Mouse (Mus musculus) lung, postnatal 14 days (tissue): ENCODE results near the gene Zfyve27.

Source experiments
- DNase-seq: peaks from one replicate; pipeline ENCODE4 v3.0.0; 2021

Gene Zfyve27

DNA sequence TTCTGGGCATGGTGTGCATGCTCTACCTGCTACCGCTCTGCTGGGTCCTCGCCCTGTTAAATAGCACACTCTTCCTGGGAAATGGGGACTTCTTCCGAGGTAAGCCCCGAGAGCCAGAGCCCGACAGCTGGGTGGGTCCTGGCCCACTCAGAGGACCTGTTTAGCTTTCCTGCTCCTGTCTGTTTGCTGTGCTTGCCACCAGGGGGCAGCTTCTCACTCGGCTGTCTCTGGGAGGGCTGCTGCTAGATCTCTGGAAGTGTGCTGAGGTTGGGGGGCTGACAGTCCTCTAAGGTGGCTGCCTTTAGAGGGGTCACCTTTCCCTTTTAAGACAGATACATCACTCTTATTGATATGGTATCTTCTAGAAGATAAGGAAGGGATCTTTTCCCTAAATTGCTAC is 18.9 kb downstream of the Zfyve27 start:
- DNase-seq, result no peak

DNA sequence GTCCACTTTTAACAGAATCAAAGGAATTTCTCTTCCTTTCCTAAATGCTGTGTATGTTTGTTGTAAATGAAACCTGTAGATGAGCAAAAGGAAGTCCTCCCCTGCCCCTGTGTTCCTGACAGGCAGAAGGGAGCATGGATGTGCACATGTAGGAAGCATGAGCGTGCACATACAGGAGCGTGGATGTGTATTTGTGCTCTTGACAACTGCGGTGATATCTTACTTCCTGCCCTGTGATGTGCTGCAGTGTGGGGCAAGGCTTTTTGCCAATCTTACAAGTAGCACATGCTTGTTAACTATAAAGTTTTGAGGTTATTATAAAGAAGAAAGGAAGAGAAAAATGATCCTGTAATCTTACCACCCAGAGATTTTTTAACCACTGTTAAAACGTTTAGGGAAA is 26.0 kb downstream of the Zfyve27 start:
- DNase-seq, result no peak

DNA sequence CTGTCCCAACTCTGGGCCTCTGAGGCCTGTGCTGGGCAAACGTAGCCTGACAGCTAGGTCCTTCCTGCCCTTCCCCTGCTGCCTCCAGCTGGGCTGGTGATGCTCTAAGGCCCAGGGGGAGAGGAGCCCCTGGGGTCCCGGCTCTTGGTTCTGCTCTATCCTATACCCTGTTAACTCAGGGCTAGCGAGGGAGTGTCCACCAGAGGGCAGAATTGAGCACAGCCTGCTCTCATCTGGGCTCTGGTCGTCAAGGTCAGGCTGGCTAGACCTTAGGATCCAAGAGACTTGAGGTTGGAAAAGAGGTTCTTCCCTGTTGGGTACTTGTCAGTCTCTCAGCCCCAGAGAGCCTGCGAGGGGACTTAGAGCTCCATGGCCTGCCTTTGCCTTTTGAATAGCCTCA is 26.7 kb downstream of the Zfyve27 start:
- peak; percentile 70 for DNase-seq

DNA sequence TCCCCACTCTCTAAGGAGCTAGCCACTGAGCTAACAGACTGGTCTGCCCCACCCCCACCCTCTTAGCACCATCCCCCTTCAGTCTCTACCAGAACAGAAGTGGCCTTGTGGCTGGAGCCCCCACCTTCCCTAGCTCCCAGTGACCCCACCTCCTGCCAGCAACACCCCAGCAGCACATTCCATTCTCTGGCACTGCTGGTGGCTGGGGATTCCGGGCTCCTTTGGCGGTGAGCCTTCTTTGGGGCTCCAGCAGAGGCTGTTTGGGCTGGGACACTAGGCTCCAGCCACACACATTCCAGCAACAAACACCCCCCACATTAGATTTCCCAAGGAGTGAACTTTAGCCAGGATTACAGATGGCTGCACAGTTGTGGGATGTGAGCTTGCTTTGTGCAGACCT is 29.6 kb downstream of the Zfyve27 start:
- no peak for DNase-seq

DNA sequence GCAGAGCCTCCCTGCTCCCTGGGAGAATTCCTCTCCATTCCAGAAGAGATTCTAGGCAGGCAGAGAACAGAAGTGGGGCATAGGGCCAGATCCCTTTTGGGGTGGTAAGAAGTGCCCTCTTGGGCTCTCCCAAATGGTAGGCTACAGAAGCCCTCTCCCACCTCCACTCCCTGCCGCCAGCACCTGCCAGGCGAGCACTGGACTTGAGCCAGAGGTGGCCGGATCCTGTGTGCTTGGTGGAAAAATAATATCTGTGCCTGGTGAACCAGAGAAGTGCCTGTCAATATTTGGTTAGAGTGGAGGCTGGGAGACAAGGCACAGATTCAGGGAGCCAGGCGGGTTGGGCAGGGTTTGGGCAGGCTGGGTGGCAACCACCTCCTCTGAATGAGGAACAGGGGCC is 32.6 kb downstream of the Zfyve27 start:
- no peak for DNase-seq

DNA sequence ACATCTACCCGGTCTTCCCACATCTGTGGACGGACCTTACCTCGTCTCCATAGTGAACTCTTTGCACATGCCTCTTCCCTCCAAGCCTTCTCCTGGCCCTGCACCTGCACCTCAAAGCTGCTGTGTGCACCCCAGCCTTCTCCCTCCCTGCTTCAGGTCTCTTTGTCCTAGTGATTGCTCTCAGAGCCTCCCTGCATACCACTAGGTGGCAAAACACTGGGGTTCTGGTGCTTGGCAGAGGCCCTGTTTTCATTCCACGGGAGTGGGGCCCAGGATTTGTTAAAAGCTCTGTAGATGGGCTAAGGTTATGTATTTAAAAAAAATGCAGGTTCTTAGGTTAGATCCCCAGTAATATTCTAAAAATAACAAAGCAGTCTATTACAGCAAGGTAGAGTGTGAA is 33.3 kb downstream of the Zfyve27 start:
- DNase-seq, result no peak

DNA sequence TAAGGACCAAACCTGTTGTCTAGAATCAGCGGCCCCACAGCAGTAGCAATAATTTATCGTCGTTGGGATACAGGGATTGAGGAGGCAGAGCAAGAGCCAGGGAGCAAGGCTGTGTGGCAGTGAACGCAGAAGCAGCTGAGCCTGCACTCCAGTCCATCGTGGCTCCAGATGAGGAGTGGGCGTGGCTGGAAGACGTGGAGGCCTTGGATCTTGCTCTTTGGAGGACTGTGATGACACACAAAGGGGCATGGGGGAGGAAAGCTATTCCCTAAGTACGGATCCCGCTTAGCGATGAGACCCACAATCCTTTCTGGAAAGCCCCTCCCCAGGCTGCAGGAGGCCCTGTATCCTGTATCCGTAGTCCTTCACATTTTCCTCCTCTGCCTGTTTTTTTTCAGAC is 34.3 kb downstream of the Zfyve27 start:
- DNase-seq, result no peak

DNA sequence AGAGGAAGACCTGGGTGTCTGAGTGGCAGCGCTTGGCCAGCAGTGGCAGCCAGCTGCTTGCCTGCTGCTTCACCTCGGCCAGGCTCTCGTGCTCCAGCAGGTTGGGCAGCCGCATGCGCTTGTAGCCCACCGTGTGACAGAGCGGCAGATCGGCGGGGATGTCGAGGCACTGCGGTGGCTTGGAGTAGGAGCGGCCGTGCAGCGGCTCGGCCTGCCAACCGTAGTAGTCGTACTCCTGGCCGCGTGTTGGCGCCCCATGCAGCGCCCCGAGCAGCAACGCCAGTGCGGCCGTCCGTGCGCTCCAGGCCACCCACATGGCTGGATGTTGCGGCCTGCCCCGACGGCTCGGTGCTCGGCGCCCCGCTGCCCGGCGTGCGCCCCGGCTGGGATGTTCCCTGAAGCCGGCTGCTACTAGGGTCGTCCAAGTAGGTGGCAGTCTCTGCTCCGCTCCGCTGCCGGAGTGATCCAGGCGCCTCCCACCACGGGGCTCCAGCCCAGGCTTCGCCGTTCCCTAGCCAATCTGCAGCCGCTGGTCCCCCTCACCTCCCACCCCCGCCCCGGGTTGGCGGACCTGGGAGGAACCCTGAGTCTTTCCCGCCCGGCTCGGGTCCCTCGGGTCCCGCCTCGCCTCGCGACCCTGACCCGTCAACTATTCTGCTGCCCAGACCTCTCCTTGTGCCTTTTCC is 38.1 kb downstream of the Zfyve27 start, which contains the start of gene Sfrp5:
Gene Sfrp5, minus strand, starts transcription at position 557 of the 686 bp plus-strand sequence.
- DNase-seq, result no peak

DNA sequence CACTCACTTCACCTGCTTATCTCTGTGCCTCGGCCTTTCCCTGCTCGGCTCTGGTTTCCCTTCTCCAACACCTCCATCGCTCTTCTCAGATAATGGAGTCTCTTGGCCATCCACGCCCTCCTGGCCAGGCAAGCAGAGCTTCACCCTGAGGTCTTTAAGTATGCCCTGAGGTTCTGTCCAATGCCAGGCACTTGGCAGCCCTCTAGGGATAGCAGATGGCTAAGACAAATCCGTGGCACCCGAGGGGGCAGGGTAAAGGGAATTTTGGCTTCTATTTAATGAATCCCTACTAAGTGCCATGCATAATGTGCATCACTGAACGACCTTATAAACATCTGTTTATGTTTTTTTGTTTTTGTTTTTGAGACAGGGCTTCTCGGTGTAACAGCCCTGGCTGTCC is 38.7 kb downstream of the Zfyve27 start:
- no peak for DNase-seq

DNA sequence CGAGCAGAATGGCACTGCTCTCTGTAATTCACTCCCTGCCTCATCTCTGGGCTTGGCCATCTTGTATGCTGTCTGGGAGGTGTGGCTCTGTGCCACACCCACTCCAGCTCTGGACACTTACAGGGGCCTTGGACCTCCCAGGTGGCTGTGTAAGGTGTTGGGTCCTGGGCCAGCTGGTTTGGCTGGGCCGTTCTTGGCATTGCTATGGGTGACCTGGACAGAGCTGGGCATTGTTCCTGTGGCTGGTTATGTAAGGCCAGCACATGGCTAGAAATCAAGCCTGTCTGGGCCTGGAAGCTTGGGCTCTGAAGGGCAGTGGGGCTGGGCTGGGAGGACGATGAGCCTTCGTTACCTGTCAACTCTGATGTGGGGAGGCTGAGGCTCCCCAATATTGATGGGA is 40.6 kb downstream of the Zfyve27 start:
- DNase-seq, result no peak

DNA sequence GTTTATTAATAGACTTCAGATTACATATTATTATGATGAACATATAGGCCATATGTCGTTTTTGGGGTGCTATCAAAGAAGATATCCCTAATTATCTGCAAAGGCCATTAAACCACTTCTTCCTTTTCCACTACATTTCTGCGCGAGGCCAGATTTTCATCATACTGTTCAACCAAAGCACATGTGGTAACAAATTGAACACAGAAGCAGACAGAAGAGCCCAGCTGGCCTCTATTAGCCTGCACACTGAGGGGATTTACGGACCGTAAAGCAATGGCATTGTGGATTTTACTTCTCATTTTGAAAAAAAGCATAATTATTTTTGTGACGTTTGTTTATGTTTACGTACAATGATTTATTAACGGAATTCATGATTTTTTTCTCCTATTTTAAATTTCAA is 41.5 kb downstream of the Zfyve27 start:
- no peak for DNase-seq

DNA sequence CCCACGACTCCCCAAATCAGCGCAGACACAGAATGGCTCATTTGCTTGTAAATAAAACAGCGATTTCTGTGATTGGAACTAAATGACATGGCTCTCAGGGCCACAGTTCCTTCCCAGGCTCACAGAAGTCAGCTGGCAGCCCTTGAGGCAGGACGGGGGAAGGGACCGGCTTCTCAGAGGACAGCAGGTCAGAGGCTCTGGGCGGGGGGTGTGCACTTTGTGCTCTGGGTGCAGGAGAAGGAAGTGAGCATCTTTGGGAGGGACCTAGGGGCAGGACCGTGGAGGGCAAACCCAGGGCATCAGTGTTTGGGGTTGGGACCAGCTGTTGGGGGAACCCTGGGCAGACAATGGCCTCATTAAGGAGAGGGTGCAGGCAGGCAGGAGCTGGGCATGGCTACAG is 45.7 kb downstream of the Zfyve27 start:
- DNase-seq, result no peak

DNA sequence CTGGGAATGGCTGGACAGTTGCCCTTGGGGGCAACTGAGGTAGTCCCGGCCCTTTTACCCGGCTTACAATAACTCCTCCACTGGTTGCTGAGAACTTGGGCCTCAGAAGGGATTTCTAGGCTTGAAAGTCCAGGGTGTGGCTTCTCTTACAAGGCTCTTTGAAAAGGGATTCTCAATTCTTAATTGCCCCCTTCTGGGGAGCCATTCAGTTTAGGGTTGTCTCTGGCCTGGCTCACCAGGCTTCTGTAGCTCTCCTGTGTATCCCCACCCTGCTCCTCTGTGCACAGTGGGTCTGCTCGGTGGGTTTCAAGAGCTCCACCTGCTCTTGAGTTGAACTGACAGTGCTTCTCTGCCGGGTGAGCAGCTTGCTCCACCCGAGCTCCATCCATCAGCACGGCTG is 46.2 kb downstream of the Zfyve27 start:
- no peak for DNase-seq

DNA sequence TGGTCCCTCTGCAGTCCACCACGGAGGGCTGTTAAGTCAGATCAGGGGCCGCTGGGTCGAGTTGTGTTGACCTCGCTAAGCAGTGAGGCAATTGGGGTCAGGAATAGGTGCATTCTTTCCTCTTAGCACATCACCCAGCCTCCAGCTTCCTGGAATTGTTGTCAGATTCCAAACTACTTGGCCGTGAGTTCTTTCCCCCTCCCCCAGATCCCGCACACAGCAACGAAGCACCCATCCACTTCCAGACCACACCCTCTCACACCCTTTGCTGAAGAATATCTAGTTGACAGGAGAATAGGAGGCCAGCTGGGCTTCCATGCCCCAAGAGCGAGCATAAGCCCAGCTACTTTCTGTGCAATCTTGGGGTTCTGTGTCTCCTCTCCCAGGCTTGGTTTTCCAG is 48.2 kb downstream of the Zfyve27 start:
- no peak for DNase-seq

DNA sequence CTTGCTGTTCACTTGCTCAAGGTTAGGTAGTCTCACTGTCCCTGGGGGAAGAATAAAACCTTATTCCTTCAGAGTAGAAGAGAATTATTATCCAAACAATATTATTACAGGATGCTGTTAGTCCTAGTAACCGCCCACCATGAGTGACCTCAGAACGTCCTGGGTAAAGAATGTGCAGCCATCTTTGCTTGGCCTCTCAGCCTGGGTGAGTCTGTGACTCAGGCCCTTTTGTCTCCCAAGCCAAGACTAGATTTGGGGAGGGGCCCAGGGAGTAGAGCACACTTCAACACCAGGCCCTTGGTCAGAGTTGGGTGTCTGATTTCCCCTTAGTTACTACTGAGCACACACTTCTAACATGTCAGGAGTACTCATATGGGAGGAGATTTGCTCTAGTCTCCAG is 50.9 kb downstream of the Zfyve27 start:
- no peak for DNase-seq

DNA sequence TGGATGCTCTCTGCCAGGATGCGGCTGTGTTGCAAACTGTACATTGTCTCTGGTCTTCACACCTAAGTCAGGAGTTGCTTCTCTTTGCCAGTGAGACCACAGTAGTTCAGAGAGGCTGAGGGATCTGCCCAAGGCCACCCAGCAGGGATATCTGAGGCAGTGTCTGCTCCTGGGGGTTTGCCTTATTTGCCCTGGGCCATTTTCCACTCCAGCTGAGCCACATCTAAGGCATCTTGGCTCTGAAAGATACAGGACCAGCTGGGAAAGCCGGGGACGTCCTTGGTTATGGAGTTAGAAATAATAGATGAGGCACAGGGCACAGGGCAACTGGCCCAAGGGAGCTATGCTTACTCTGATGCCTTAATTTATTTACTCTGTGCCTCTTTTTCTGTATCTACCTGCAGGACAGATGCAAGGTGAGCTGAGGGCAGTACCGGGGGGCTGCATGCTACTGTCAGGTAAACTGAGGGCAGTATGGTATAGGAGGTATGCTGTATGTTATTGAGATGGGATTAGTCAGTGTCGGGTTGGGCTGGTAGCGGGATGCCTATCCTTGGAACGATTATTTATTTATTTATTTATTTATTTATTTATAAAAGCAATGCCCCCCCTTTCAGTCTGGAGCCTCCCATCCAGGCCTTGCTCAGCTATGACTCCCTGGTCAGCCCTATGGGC is 53.1 kb downstream of the Zfyve27 start:
- DNase-seq, result no peak

DNA sequence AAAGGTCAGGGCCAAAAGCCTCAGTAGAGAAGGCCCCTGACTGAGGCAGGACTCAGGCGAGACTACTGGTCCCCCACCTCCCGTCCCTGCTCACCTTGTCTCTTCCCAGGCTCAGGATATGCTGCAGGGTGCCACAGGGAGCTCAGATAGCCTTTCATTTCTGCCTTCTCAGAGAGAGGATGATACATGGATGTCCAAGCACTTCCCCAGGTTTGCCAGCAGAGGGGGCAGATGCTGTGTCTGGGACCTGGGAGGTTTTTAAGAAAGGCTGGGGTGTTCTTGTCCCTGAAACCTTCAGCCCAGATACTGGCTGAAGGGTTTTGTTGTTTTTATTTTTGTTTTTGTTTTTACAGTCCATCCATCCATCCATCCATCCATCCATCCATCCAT is 53.6 kb downstream of the Zfyve27 start:
- DNase-seq, result no peak

DNA sequence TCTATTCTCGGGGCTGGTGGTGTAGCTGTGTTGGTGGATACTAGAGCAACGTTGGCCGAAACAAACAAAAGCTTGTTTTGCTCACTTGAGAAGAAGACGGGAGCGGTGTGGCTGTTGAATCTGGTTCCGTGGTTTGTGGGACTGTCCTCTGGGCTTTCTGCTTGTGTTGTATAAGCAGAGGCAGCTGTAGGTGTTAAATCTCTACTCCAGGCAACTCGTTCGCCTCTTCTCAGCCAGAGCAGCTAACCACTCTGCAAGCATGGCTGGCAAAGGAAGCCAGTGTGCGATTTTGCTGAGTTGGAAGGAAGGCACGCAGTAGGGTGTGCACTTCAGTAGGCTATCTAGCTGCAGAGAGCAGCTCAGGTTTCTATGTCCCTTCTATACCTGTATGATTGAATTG is 62.7 kb downstream of the Zfyve27 start:
- DNase-seq, result no peak

DNA sequence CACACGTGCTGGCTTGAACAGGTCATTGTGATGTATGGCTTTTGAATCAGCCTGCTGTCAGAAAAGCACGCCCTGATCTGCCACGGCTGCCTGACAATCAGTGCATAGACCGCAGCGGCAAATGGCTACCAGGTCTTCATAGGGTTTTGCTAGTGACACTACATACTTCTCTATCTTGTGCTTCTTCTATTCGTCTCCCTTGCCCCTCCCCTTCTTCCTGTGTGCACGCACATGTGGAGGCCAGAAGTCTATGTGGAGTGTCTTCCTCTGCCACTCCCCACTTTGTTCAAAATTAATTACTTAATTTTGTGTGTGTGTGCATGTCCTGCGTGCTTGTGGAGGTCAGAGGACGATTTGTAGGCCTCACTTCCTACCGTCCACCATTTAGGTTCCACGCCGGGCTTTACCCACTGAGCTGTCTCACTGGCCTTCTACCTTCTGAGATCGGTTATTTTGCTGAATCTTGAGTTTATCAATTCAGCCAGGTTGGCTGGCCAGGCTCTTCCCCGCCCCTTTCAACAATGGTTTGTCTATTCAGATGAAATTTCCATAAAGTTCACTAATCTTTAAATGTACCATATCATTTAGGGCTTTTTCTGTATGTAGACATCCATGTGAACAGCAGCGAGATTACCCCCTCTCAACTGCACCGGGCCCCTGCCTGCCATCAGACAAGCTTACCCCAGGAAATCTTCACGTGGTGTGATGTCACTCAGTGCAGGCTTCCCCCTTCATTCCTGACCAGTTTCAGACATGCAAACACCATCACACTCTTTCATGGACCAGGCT is 65.9 kb downstream of the Zfyve27 start:
- no peak for DNase-seq

DNA sequence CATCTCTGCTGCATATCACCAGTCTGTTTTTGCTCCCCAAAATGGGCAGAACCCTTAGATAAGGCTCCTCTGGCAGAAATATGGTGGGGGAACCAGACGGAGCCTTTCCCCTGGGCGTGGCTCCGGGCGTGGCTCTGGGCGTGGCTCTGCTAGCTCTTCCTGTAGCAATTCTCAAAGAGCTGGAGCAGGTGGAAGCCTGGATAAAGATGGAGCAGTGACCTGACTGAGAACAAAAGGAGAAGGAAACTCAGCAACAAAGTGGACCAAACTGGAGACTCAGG is 66.5 kb downstream of the Zfyve27 start:
- DNase-seq, result no peak

DNA sequence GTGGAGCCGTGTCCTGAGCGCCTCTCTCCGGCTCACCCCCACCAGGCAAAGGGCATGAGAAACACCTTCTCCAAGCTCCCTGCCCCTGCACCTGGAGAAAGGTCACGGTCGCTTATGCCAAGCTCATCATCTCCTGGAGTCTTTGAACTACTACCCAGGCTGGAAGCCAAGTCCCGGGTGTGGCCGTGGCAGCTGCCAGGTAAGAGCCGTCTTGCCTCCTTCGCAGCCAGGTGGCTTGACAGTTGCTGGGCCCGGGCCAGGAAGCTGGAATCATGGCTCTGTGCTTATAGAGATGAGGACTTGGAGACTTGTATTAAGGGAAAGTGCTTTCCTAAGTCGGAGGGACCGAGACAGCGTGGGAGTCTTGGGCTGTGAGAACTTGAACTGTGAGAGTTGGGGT is 67.2 kb downstream of the Zfyve27 start:
- no peak for DNase-seq

DNA sequence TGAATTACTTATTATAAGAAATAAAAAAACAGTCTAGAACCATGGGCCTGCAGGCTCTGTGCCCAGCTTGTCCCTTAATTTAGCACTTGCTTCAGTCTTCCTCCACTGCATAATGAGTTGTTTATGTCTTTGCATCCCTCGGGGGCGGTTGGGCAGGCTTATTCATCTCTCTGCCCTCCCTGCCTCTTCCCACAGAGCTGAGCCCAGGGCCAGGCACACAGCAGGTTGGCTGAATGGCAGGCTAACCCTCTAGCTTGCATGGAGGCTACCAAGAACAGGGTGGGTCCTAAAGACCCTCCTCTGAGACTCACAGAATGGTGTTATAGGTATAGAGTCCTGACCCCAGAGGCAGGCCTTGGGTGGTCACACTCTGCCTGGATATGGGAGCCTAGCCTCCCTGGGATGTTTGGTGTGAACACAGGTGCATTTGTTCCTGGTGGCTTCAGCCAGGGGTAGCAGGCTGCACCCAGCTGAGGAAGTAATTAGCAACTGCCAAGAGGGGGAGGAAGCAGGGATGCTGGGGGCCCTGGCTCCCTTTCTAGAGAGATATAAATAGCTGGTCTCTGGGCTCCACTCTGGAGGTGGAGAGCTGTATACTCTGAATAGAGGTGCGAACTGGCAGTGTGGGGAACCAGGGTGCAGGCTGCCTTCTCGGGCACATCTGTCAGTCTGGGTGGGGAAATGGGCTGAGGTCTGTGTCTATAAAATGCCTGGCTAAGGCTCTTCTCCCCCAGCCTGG is 74.0 kb downstream of the Zfyve27 start:
- no peak for DNase-seq

DNA sequence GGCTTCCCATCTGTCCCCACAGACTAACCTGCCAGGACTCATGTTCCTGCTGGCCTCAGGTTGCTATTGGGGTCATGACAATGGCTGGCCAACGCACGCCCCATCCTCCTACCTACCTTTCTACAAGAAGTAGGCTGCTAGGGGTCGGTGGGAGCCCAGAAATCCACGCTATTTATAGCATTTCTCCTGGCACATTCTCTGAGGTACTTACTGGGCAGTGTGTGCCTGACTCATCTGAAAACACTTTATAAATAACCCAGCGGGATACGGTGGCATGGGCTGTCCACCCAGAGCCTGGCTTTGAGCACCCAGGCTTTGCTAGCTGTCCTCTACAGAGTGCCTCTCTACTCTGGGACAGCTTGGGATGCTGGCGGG is 74.6 kb downstream of the Zfyve27 start:
- DNase-seq, result no peak

DNA sequence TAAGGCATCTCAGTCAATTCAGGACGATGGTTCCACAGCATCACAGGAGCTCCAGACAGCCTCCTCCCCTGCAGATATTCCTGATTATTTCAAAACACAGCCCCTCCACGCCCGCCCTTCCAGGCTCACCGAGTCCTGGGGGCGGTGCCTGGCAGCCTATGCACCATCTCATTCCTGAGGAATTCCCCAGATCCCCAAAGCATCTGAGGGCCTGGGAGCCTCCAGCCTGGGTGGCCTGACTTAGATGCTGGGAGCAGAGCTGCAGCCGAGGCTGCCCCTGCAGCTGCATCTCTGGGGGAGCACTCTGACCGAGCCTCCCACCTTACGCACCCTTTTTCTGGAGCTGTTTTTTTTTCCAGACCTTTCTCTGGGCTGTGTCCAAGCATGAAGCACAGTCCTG is 77.1 kb downstream of the Zfyve27 start:
- DNase-seq, result no peak
